Mouse (Mus musculus): ENCODE results near the gene Pus7. TPM values are rescaled to one million over a fixed set of nuclear protein-coding genes. Genes with fewer than 3 reads are reported as not detected.

The Pus7 gene
- total and polyA plus RNA-seq, 2 experiments from 2014 or later: 11.6 to 14.0 TPM

DNA sequence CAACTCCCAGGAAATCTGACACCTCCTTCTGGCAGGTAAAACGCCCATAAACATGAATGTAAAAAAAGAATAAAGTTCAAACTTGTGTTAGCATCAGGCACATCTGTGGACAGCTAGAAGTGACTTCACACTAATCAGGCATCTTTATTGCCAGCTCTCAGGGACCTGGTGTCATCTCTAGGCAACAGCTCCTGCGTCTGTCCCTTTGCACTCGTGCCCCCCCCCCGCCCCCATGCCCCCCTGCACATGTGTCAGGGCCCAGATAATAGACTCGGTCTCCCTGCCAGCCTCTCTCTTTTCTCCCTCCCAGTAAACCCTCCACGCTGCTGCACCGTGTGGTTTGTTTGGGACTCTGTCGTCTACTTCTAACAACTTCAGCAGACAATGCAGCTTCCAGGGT, 12.4 kb downstream of the Pus7 start:
- peak; percentile 55; the same call in 1 of the 2 replicates for ATAC-seq (ENCODE audit: insufficient read depth, low read depth)
- 41% methylated on average over 8 of the region's 8 CpGs for WGBS
- DNase-seq (ENCODE audit: low spot score): no peak
- no peaks in the 10 kb centered on the region for H3K4me1 ChIP-seq (ENCODE audit: control insufficient read depth, insufficient read depth)
- no peak for TF ChIP-seq CTCF (IDR thresholded peaks at IDR 0.05; ENCODE audit: low read depth)
- no peak for TF ChIP-seq EP300 (IDR thresholded peaks at IDR 0.05; ENCODE audit: low read depth)
- H3K4me3 ChIP-seq (ENCODE audit: low read depth, low read length): no peak overlapping the region
- no peak overlapping the region for H3K9ac ChIP-seq (replicated peaks; ENCODE audit: low read depth, low read length)
- H3K4me2 ChIP-seq (ENCODE audit: low read depth, low read length): no peak overlapping the region
- no peak overlapping the region for H3K27ac ChIP-seq (ENCODE audit: low read depth)
- H3K27me3 ChIP-seq (ENCODE audit: control insufficient read depth, insufficient read depth, low read length): no peaks in the 10 kb centered on the region
- no peaks in the 10 kb centered on the region for H3K9me3 ChIP-seq (replicated peaks; ENCODE audit: control insufficient read depth, low read length)
- peaks cover 44% of the 10 kb centered on the region for H3K36me3 ChIP-seq (replicated peaks; ENCODE audit: control insufficient read depth, insufficient read depth, low read length)

DNA sequence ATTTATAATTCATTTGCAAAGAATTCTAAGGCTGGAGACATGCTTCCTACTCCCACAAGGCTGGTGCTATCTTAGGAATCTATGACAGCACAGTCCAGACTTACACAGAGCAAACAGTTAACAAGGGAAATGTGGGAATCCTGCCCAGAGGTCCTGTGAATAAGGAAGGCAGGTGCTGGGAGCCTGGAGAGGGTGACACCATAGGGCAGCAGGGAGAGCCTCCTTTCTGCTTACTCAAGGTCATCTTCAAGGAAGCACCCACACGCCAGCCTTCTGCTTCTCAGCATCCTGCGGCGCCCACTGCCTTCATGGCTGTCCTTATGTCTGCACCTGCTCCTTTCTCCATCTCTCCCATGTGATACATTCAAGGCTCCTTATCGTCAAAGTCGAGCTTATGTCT, 19.0 kb downstream of the Pus7 start:
- Histone ChIP-seq H3K36me3 (replicated peaks; ENCODE audit: control insufficient read depth, insufficient read depth, low read length) (peaks cover 30% of the 10 kb centered on the region), H3K9me3 (replicated peaks; ENCODE audit: control insufficient read depth, low read length) (no peaks in the 10 kb centered on the region), H3K4me1 (ENCODE audit: control insufficient read depth, insufficient read depth) (no peaks in the 10 kb centered on the region), H3K9ac (replicated peaks; ENCODE audit: low read depth, low read length) (no peak overlapping the region), H3K4me2 (ENCODE audit: low read depth, low read length) (no peak overlapping the region), H3K27ac (ENCODE audit: low read depth) (no peak overlapping the region), H3K4me3 (ENCODE audit: low read depth, low read length) (no peak overlapping the region), H3K27me3 (ENCODE audit: control insufficient read depth, insufficient read depth, low read length) (no peaks in the 10 kb centered on the region)
- DNase-seq (ENCODE audit: low spot score) (no peak), ATAC-seq (ENCODE audit: insufficient read depth, low read depth) (no peak)
- TF ChIP-seq CTCF (IDR thresholded peaks at IDR 0.05; ENCODE audit: low read depth) (no peak), EP300 (IDR thresholded peaks at IDR 0.05; ENCODE audit: low read depth) (no peak)
- WGBS: 86% methylated on average over 5 of the region's 5 CpGs

DNA sequence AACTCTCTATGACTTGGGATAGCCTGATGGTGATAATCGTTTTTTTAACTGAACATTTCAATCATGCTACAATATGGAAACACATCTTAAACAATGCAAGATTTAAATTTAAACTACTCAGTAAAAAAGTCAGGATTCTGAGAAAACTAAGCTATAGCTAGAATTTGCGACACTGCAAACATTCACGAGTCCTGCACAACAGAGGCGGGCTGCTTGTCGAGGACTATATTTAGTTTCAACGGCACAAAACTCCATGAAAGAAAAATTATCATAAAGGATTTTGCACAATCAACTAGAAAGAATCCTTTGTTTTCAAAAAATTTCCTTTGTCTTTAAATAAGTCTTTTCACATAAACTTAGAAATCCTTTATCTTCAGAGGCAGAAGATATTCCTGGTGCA, 21.0 kb downstream of the Pus7 start:
- ATAC-seq (ENCODE audit: insufficient read depth, low read depth): no peak
- H3K4me2 ChIP-seq (ENCODE audit: low read depth, low read length): no peak overlapping the region
- H3K9me3 ChIP-seq (replicated peaks; ENCODE audit: control insufficient read depth, low read length): no peaks in the 10 kb centered on the region
- no peak overlapping the region for H3K4me3 ChIP-seq (ENCODE audit: low read depth, low read length)
- H3K36me3 ChIP-seq (replicated peaks; ENCODE audit: control insufficient read depth, insufficient read depth, low read length): peaks cover 31% of the 10 kb centered on the region
- no peak overlapping the region for H3K27ac ChIP-seq (ENCODE audit: low read depth)
- WGBS: 89% methylated on average over 6 of the region's 6 CpGs
- no peak for DNase-seq (ENCODE audit: low spot score)
- no peak for TF ChIP-seq EP300 (IDR thresholded peaks at IDR 0.05; ENCODE audit: low read depth)
- no peak for TF ChIP-seq CTCF (IDR thresholded peaks at IDR 0.05; ENCODE audit: low read depth)
- H3K9ac ChIP-seq (replicated peaks; ENCODE audit: low read depth, low read length): no peak overlapping the region
- no peaks in the 10 kb centered on the region for H3K4me1 ChIP-seq (ENCODE audit: control insufficient read depth, insufficient read depth)
- no peaks in the 10 kb centered on the region for H3K27me3 ChIP-seq (ENCODE audit: control insufficient read depth, insufficient read depth, low read length)

DNA sequence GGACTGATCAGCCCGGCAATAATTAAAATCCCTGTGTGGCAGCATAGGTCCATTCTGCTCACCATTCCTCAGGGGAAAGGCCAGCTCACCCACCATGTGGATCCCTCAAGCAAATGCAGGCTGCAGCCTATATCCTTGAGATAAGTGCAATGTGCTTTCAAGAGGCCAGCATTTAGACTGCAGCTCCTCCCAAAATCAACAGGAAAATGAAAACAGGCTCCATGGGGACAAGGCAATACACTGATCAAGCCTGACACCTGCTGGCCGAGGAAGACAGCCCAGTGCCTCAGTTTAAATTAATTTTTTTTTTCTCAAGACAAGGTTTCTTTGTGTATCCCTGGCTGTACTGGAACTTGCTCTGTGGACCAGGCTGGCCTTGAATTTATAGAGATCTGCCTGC, 24.9 kb downstream of the Pus7 start:
- H3K27ac ChIP-seq (ENCODE audit: low read depth): no peak overlapping the region
- H3K4me1 ChIP-seq (ENCODE audit: control insufficient read depth, insufficient read depth): no peaks in the 10 kb centered on the region
- DNase-seq (ENCODE audit: low spot score) (peak; percentile 75), ATAC-seq (ENCODE audit: insufficient read depth, low read depth) (peak; percentile 85)
- H3K4me3 ChIP-seq (ENCODE audit: low read depth, low read length): no peak overlapping the region
- peaks cover 27% of the 10 kb centered on the region for H3K36me3 ChIP-seq (replicated peaks; ENCODE audit: control insufficient read depth, insufficient read depth, low read length)
- TF ChIP-seq EP300 (IDR thresholded peaks at IDR 0.05; ENCODE audit: low read depth) (no peak), CTCF (IDR thresholded peaks at IDR 0.05; ENCODE audit: low read depth) (peak; percentile 67)
- no peaks in the 10 kb centered on the region for H3K9me3 ChIP-seq (replicated peaks; ENCODE audit: control insufficient read depth, low read length)
- H3K27me3 ChIP-seq (ENCODE audit: control insufficient read depth, insufficient read depth, low read length): no peaks in the 10 kb centered on the region
- no peak overlapping the region for H3K4me2 ChIP-seq (ENCODE audit: low read depth, low read length)
- H3K9ac ChIP-seq (replicated peaks; ENCODE audit: low read depth, low read length): no peak overlapping the region
- WGBS: 32% methylated on average over 2 of the region's 2 CpGs

DNA sequence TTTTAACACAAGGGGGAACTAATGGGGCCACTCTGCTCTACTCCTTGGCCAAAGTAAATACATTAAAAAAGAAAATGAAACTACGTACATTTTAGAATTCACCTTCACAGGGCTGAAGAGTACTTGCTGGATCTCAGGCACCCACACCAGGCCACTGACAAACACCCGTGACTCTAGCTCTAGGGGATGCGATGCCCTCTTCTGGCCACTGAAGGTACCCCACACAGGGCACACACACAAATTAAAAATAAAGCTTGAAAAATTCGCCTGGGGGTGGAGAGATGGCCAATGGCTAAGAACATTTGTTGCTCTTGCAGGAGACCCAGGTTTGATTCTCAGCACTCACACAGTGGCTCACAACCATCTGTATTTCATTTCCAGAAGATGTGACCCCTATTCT, 27.1 kb downstream of the Pus7 start:
- H3K9me3 ChIP-seq (replicated peaks; ENCODE audit: control insufficient read depth, low read length): no peaks in the 10 kb centered on the region
- no peak overlapping the region for H3K4me2 ChIP-seq (ENCODE audit: low read depth, low read length)
- no peak for ATAC-seq (ENCODE audit: insufficient read depth, low read depth)
- no peaks in the 10 kb centered on the region for H3K4me1 ChIP-seq (ENCODE audit: control insufficient read depth, insufficient read depth)
- H3K4me3 ChIP-seq (ENCODE audit: low read depth, low read length): no peak overlapping the region
- no peak overlapping the region for H3K27ac ChIP-seq (ENCODE audit: low read depth)
- 88% methylated on average over 4 of the region's 4 CpGs for WGBS
- peaks cover 34% of the 10 kb centered on the region for H3K36me3 ChIP-seq (replicated peaks; ENCODE audit: control insufficient read depth, insufficient read depth, low read length)
- TF ChIP-seq CTCF (IDR thresholded peaks at IDR 0.05; ENCODE audit: low read depth) (no peak), EP300 (IDR thresholded peaks at IDR 0.05; ENCODE audit: low read depth) (no peak)
- DNase-seq (ENCODE audit: low spot score): no peak
- no peaks in the 10 kb centered on the region for H3K27me3 ChIP-seq (ENCODE audit: control insufficient read depth, insufficient read depth, low read length)
- H3K9ac ChIP-seq (replicated peaks; ENCODE audit: low read depth, low read length): no peak overlapping the region

DNA sequence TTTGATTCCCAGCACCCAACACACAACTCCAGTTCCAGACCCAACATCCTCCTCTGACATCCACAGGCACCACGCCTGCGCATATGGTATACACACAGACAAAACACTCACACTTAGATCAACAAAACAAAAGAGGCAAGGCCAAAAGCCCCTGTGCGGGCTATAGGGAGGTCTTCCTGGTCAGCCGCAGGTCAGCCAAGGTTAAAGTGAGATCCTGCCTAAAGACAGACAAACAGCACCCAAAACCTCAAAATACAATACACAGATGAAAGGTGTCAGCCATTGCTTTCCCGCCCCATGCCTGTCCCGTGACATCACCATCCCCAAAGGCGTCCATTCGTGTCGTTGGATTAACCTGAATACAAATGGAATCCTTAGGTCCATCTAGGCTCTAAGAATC, 27.9 kb downstream of the Pus7 start:
- TF ChIP-seq EP300 (IDR thresholded peaks at IDR 0.05; ENCODE audit: low read depth) (no peak), CTCF (IDR thresholded peaks at IDR 0.05; ENCODE audit: low read depth) (no peak)
- H3K9ac ChIP-seq (replicated peaks; ENCODE audit: low read depth, low read length): no peak overlapping the region
- no peak for DNase-seq (ENCODE audit: low spot score)
- H3K27me3 ChIP-seq (ENCODE audit: control insufficient read depth, insufficient read depth, low read length): no peaks in the 10 kb centered on the region
- H3K4me2 ChIP-seq (ENCODE audit: low read depth, low read length): no peak overlapping the region
- peaks cover 36% of the 10 kb centered on the region for H3K36me3 ChIP-seq (replicated peaks; ENCODE audit: control insufficient read depth, insufficient read depth, low read length)
- H3K4me1 ChIP-seq (ENCODE audit: control insufficient read depth, insufficient read depth): no peaks in the 10 kb centered on the region
- 97% methylated on average over 9 of the region's 9 CpGs for WGBS
- no peak overlapping the region for H3K27ac ChIP-seq (ENCODE audit: low read depth)
- H3K4me3 ChIP-seq (ENCODE audit: low read depth, low read length): no peak overlapping the region
- no peaks in the 10 kb centered on the region for H3K9me3 ChIP-seq (replicated peaks; ENCODE audit: control insufficient read depth, low read length)
- no peak for ATAC-seq (ENCODE audit: insufficient read depth, low read depth)

Data from heart, postnatal 0 days (tissue).